Mouse (Mus musculus) embryonic facial prominence, embryonic 15.5 days (tissue): ENCODE measurements around the gene Capn8. TPM values are rescaled to one million over a fixed set of nuclear protein-coding genes. Genes with fewer than 3 reads are reported as not detected.

Source experiments
- polyA plus RNA-seq: library from polyadenylated mRNA; unstranded; fragments of >200 nt; fragmentation: Nextera tagmentation; extraction: Ambion mirVana; gene quantifications from 2 replicates; pipeline ENCODE4 v1.2.1, GENCODE M21; 2015

The Capn8 gene
- polyA plus RNA-seq, 1 experiment from 2014 or later = 0.71 TPM

Other genes with a start within 250 kb of the Capn8 start
- gene Fbxo28, start 223.4 kb upstream of the Capn8 start, polyA plus RNA-seq = 21.1 and 22.0 TPM in 2 replicates
- gene Trp53bp2, start 155.8 kb upstream of the Capn8 start, polyA plus RNA-seq = 23.8 and 25.1 TPM in 2 replicates
- 132 and 134 TPM in 2 replicates for gene Capn2, start 47.4 kb upstream of the Capn8 start, polyA plus RNA-seq
- not detected in 2 replicates for gene Ccdc185, start 184.2 kb downstream of the Capn8 start, polyA plus RNA-seq
- 12.6 and 14.8 TPM in 2 replicates for gene Susd4, start 198.9 kb downstream of the Capn8 start, polyA plus RNA-seq